Mouse (Mus musculus) C2C12 (cell line): Measurements from ENCODE around the gene Cxcl16.

Source experiments
- CTCF ChIP-seq: IDR thresholded peaks from one replicate; pipeline ENCODE4 v1.5.1; 2011; ENCODE audit not compliant: control insufficient read depth, insufficient read depth, insufficient read length
- MYOD1 ChIP-seq: IDR thresholded peaks from one replicate; pipeline ENCODE4 v1.6.1; 2011; ENCODE audit warnings: low read depth; ENCODE audit not compliant: control insufficient read depth, insufficient read length
- USF1 ChIP-seq: IDR thresholded peaks from one replicate; pipeline ENCODE4 v1.6.1; 2011; ENCODE audit warnings: low read depth, mild to moderate bottlenecking, control low read depth, moderate library complexity

GRCm38 (mm10) chr11:70504970-70505369, 45.2 kb upstream of the Cxcl16 start, which contains the start of gene Tm4sf5:
- TF ChIP-seq CTCF (no peak), USF1 (no peak), MYOD1 (no peak)
